Mouse (Mus musculus): ENCODE data around the gene Ppp1r13b.

DNA sequence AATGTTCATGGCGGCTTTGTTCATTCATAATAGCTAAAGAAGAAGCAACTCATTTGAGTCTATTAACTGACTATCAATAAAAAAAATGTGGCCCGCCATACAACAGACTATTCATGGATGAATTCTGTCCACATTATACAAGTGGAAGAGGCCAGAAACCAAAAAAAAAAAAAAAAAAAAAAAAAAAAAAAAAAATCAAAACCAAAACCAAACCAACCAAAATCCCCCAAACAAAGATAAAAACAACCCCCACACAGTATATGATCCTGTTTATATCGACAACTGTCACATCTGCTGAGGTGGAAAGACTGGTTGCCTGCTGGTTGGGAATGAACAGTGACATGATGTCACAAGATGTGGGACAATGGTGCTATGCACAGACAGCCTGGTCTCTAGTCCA, 32.4 kb downstream of the Ppp1r13b start:
- TF ChIP-seq CTCF (IDR thresholded peaks at IDR 0.05 in 2 of 3, conservative IDR thresholded peaks at IDR 0.05 in 1 of 3; ENCODE audit: control insufficient read depth in 1 of 3, insufficient read depth in 1 of 3, low read depth in 2 of 3, low read length in 3 of 3, poor library complexity in 1 of 3, severe bottlenecking in 1 of 3), result no peak
- TF ChIP-seq MAZ (IDR thresholded peaks at IDR 0.05; ENCODE audit: low read depth, low read length), result no peak

All from MEL (cell line).